Mouse (Mus musculus) intestine, embryonic 15.5 days (tissue): Measurements from ENCODE around the gene Tnfaip6. TPM values are rescaled to one million over a fixed set of nuclear protein-coding genes. Genes with fewer than 3 reads are reported as not detected.
"Not testable (repeated sequence)": the region's sequence is repeated elsewhere in the genome, so short reads cannot be mapped to it uniquely, and the experiment has no call there.

Source experiments
- ATAC-seq: fragments of 200-750 bp; cut with Nextera tagmentation; 2 replicates; pipeline ENCODE4 v1.8.0; 2017; ENCODE audit warnings: moderate TSS enrichment, moderate library complexity
- H3K27ac ChIP-seq: fragments of 300-500 bp; sonication (generic); 2 replicates; pipeline ENCODE4 v1.5.1; 2015; ENCODE audit warnings: mild to moderate bottlenecking, inconsistent platforms
- H3K27me3 ChIP-seq: fragments of 300-500 bp; sonication (generic); replicated peaks from 2 replicates; pipeline ENCODE4 v1.6.1; 2015; ENCODE audit warnings: inconsistent platforms
- H3K36me3 ChIP-seq: fragments of 300-500 bp; sonication (generic); 2 replicates; pipeline ENCODE4 v1.6.1; 2015; ENCODE audit warnings: inconsistent platforms
- H3K4me1 ChIP-seq: fragments of 300-500 bp; sonication (generic); replicated peaks from 2 replicates; pipeline ENCODE4 v1.6.1; 2015; ENCODE audit warnings: inconsistent platforms
- H3K4me2 ChIP-seq: fragments of 300-500 bp; sonication (generic); replicated peaks from 2 replicates; pipeline ENCODE4 v1.6.1; 2015; ENCODE audit warnings: mild to moderate bottlenecking, inconsistent platforms
- H3K4me3 ChIP-seq: fragments of 300-500 bp; sonication (generic); replicated peaks from 2 replicates; pipeline ENCODE4 v1.5.1; 2015; ENCODE audit warnings: inconsistent platforms
- H3K9ac ChIP-seq: fragments of 300-500 bp; sonication (generic); 2 replicates; pipeline ENCODE4 v1.6.1; 2015; ENCODE audit warnings: inconsistent platforms
- H3K9me3 ChIP-seq: fragments of 300-500 bp; sonication (generic); 2 replicates; pipeline ENCODE4 v1.6.1; 2016; ENCODE audit warnings: inconsistent platforms
- WGBS: fragments of 180-500 bp; shearing (Covaris S2); methylation state at CpG from one replicate; pipeline ENCODE4 v1.1.7; 2015; 5-methylcytosine and 5-hydroxymethylcytosine counted together
- polyA plus RNA-seq: library from polyadenylated mRNA; unstranded; fragments of >200 nt; fragmentation: Nextera tagmentation; extraction: Ambion mirVana; gene quantifications from 2 replicates; pipeline ENCODE4 v1.2.1, GENCODE M21; 2015

The Tnfaip6 gene
- 2.5 and 3.6 TPM in 2 replicates for polyA plus RNA-seq

DNA sequence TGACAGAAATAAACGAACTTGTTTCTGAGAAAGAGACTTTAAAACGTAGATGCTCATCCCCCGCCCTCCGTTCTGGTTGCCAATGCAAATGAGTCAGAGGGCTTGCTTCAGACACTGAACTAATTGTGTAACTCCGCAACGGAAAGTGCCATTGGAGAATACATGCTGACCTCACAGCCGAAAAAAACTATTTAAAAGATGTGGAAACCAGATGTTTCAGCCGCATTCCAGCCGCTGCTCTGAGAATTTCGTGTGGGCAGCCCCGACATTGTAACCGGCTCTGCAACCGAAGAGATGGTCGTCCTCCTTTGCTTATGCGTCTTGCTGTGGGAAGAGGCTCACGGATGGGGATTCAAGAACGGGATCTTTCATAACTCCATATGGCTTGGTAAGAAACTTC is at the start of gene Tnfaip6:
Gene Tnfaip6, plus strand, starts transcription at position 128 of the 400 bp plus-strand sequence.
- Histone ChIP-seq H3K36me3 (no peaks in the 10 kb centered on the region), H3K27me3 (no peaks in the 10 kb centered on the region), H3K9me3 (no peaks in the 10 kb centered on the region), H3K4me3 (peak within 1 kb of the TSS; percentile 38), H3K4me1 (no peaks in the 10 kb centered on the region), H3K9ac (no peak within 1 kb of the TSS), H3K4me2 (peak within 1 kb of the TSS; percentile 67), H3K27ac (no peak within 1 kb of the TSS)
- ATAC-seq, result 0 out of 2 replicates have a peak, but pooled peaks have one; percentile 43
- under 1% methylated on average over 17 of the region's 17 CpGs for WGBS

DNA sequence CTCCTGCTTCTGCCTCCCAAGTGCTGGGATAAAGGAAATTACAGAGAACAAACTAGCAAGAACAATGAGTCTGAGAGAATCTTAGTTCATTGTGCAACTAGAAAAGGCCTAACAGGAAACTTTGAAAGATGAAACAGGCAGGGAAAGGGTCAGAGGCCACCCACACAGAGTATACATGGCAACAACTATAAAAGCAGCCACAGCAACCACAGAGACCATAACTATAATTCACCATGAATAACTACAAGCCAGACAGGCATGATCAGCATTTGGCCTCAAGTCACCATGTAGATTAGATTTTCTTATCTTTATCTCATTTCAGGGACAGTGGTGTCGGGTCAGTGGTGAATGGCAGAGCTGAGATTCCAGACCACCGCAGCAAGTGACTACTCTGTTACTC is 48.2 kb upstream of the Tnfaip6 start:
- Histone ChIP-seq H3K4me3 (no peak overlapping the region), H3K27ac (no peak overlapping the region), H3K9ac (no peak overlapping the region), H3K27me3 (no peaks in the 10 kb centered on the region), H3K4me2 (no peak overlapping the region), H3K36me3 (no peaks in the 10 kb centered on the region), H3K9me3 (no peaks in the 10 kb centered on the region), H3K4me1 (no peaks in the 10 kb centered on the region)
- no peak for ATAC-seq
- 66% methylated on average over 2 of the region's 2 CpGs for WGBS

DNA sequence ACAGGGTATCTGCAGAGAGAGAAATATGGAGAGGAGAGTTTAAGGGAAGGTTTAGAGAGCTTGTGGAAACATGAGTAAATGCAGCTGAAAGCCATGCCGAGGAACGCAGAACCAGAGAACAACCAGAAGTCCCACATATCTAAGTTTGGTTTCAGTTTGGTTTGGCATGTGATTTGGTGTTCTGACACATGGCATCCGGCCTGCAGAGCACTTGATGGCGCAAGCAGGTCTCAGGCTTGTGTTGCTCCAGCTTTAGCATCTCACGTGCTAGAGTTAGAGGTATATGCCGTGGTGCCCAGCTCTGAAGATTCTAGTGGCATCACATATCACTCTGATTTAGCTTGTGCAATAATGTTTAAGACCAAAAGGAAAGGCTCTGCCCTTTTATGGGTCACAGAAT is 46.4 kb upstream of the Tnfaip6 start:
- Histone ChIP-seq H3K27ac (no peak overlapping the region), H3K4me2 (no peak overlapping the region), H3K9ac (no peak overlapping the region), H3K4me1 (no peaks in the 10 kb centered on the region), H3K9me3 (no peaks in the 10 kb centered on the region), H3K27me3 (no peaks in the 10 kb centered on the region), H3K36me3 (no peaks in the 10 kb centered on the region), H3K4me3 (no peak overlapping the region)
- 89% methylated on average over 6 of the region's 6 CpGs for WGBS
- no peak for ATAC-seq

DNA sequence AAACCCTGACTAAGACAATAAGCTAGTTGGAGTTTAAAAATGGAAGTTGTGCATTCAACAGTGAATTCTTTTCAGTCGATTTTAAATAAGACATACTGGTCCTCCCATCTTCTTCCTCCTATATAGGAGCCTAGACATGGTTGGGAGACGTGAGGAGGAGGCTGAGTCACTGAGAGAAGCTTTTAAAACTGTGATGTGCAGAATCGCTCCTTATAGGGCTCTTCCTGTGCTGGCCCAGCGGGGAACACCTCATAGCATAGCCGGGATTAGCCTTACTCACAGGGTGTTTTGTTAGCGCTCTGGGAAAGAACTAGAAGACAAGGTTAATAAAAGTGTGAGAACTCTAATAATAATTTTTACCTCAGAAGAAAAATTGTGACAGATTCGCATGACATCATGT is 37.8 kb upstream of the Tnfaip6 start:
- WGBS, result 73% methylated on average over 7 of the region's 7 CpGs
- H3K36me3 ChIP-seq, result no peaks in the 10 kb centered on the region

DNA sequence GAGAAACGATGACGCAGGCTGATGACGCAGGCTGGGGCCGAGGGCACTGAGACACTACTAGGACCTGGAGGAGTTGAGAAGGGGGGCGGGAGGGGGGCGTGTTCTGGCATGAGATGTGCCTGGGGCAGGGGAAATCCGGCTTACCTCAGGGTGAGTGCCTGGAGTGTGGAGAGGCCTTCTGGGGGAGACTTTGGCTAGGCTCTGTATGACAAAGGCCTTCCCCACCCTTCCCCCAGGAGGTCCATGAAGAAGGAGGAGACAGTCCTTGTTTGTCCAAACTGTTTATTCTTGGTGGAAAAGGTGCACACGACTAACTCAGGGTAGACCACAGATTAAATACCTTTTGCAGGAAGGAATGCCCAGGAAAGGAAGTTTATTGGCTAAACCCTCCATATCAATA is 36.3 kb upstream of the Tnfaip6 start:
- Histone ChIP-seq H3K4me2 (no peak overlapping the region), H3K27ac (no peak overlapping the region), H3K36me3 (no peaks in the 10 kb centered on the region), H3K4me3 (no peak overlapping the region), H3K27me3 (no peaks in the 10 kb centered on the region), H3K9ac (no peak overlapping the region), H3K9me3 (no peaks in the 10 kb centered on the region), H3K4me1 (no peaks in the 10 kb centered on the region)
- no peak for ATAC-seq
- 86% methylated on average over 8 of the region's 8 CpGs for WGBS

More for the DNA sequence above, 37.8 kb upstream of the Tnfaip6 start:
- no peak overlapping the region for H3K4me2 ChIP-seq
- no peak for ATAC-seq
- H3K27me3 ChIP-seq, result no peaks in the 10 kb centered on the region
- H3K27ac ChIP-seq, result no peak overlapping the region
- H3K4me3 ChIP-seq, result no peak overlapping the region
- H3K9me3 ChIP-seq, result no peaks in the 10 kb centered on the region
- no peaks in the 10 kb centered on the region for H3K4me1 ChIP-seq
- no peak overlapping the region for H3K9ac ChIP-seq

DNA sequence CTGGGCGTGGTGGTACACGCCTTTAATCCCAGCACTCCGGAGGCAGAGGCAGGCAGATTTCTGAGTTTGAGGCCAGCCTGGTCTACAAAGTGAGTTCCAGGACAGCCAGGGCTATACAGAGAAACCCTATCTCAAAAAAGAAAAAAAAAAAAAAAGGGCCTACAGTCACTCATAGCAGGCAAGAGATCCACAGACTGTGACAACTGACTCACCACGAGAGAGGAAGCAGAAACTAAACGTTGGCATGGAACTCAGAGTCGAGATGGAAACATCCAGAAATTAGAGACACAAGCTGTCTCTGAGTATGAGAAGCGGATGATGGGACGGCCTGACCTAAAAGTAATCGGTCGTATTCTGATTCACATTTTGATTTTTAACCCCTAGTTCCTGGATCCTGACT is 35.5 kb upstream of the Tnfaip6 start:
- ATAC-seq, H3K36me3 ChIP-seq, H3K4me3 ChIP-seq, H3K27me3 ChIP-seq, H3K9me3 ChIP-seq, H3K9ac ChIP-seq, H3K27ac ChIP-seq, H3K4me2 ChIP-seq, H3K4me1 ChIP-seq: not testable (repeated sequence)
- 88% methylated on average over 10 of the region's 10 CpGs for WGBS

DNA sequence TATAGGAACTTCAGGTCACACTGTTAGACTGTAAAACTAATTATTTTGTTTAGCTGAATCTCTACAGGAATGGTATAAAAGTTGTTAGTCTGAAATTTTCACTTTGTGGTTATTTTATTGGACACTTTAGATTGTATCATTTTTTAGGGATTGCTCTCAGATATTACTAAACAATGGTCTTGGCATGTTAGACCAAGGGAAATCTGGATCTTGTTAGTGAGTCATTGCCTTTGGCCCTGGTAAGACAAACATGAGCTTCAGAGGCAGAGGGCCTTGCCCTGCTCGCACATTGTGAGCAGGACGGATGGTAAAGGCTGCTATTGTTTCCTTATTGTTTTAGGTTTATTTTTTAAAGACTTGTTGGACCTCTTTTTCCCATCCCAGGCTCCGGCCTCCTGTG is 31.4 kb upstream of the Tnfaip6 start:
- 72% methylated on average over 3 of the region's 3 CpGs for WGBS
- no peak for ATAC-seq
- Histone ChIP-seq H3K4me2 (no peak overlapping the region), H3K36me3 (no peaks in the 10 kb centered on the region), H3K27ac (no peak overlapping the region), H3K4me3 (no peak overlapping the region), H3K9me3 (no peaks in the 10 kb centered on the region), H3K4me1 (no peaks in the 10 kb centered on the region), H3K9ac (no peak overlapping the region), H3K27me3 (no peaks in the 10 kb centered on the region)

DNA sequence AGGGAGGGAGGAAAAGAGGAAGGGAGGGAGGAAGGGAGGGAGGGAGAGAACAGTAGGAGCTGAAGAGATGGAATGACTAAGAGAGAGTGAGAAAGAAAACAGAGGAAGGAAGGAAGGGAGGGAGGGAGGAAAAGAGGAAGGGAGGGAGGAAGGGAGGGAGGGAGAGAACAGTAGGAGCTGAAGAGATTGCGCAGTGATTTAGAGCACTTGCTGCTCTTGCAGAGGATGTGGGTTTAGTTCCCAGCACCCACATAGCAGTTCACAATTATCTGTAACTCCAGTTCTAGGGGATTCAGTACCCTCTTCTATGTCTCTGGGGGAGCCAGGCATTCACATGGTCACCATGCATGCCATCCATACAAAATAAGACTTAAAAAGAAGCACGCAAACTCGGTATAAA is 26.0 kb upstream of the Tnfaip6 start:
- not testable (repeated sequence) for H3K9me3 ChIP-seq, H3K4me2 ChIP-seq, H3K4me3 ChIP-seq, H3K27me3 ChIP-seq, ATAC-seq, H3K36me3 ChIP-seq, H3K4me1 ChIP-seq, H3K9ac ChIP-seq, H3K27ac ChIP-seq
- 84% methylated on average over 3 of the region's 3 CpGs for WGBS

DNA sequence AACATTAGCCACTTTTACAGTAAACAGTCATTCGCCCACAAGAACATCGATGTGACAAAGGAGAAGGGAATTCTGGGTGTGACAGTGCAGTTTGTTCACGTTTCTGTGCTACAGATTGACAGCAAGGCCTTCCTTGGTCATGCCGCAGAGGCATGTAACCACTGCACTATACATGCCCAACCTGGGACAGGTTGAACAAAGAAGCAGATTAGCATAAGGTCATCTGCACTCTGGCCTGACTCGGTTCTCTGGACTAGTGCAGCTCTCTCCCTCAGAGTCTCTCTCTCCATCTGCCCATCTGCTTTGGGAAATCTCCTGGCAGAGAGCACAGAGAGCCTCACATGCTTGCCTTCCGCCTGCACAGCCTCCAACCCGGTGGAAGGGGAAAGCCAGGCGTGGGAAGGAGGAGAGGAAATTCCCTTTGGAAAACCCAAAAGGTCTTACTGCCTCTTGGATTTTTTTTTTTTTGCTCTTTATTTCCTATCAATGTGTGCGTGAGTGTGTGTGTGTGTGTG is 24.4 kb upstream of the Tnfaip6 start:
- no peaks in the 10 kb centered on the region for H3K9me3 ChIP-seq
- no peak overlapping the region for H3K27ac ChIP-seq
- ATAC-seq, result no peak
- H3K4me2 ChIP-seq, result no peak overlapping the region
- H3K9ac ChIP-seq, result no peak overlapping the region
- no peaks in the 10 kb centered on the region for H3K4me1 ChIP-seq
- no peaks in the 10 kb centered on the region for H3K36me3 ChIP-seq
- no peaks in the 10 kb centered on the region for H3K27me3 ChIP-seq
- WGBS, result 75% methylated on average over 9 of the region's 9 CpGs
- no peak overlapping the region for H3K4me3 ChIP-seq

DNA sequence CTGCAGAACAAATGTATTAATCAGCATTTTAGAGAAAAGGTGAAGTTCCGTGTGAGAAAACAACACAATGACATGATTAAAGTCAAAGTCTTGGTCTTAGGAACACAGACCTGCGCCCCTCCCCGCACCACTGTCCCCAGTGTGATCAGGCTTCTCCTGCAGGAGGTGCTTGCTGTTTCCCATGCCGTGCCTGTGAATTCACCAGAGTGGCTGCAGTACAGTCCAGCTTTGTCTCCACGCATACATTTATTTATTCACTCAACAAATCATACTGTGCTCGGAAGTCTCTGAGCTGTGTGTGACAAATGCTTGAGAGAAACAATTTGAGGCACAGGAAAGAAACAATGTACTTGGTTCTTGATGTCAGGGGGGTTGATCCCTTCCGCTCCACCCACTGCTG is 21.4 kb upstream of the Tnfaip6 start:
- Histone ChIP-seq H3K27ac (no peak overlapping the region), H3K27me3 (no peaks in the 10 kb centered on the region), H3K36me3 (no peaks in the 10 kb centered on the region), H3K9ac (no peak overlapping the region), H3K4me3 (no peak overlapping the region), H3K4me1 (no peaks in the 10 kb centered on the region), H3K9me3 (no peaks in the 10 kb centered on the region), H3K4me2 (no peak overlapping the region)
- WGBS, result 39% methylated on average over 7 of the region's 7 CpGs
- ATAC-seq, result no peak

DNA sequence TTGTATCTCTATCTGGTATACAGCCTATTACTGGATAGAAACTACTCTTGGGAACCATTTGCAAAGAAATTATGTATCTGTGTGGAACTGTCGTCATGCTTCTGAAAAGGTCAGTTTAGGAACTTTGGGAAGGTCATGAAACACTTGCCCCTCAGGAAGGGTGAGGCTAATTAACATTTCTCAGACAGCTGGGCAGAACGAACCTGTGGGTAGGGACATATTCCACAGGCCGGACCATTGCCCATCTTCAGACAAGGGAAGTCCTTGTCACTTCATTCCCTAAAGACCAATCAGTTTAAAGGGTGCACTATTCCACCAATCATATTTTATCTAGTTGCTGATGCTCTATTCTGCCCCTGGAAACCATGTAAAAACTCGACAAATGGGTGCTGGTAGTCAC is 10.7 kb upstream of the Tnfaip6 start:
- WGBS, result 76% methylated on average over 4 of the region's 4 CpGs
- ATAC-seq, result no peak
- H3K4me3 ChIP-seq, result no peak overlapping the region
- no peaks in the 10 kb centered on the region for H3K4me1 ChIP-seq
- H3K4me2 ChIP-seq, result no peak overlapping the region
- no peak overlapping the region for H3K9ac ChIP-seq
- no peak overlapping the region for H3K27ac ChIP-seq
- no peaks in the 10 kb centered on the region for H3K27me3 ChIP-seq
- H3K36me3 ChIP-seq, result no peaks in the 10 kb centered on the region
- no peaks in the 10 kb centered on the region for H3K9me3 ChIP-seq

DNA sequence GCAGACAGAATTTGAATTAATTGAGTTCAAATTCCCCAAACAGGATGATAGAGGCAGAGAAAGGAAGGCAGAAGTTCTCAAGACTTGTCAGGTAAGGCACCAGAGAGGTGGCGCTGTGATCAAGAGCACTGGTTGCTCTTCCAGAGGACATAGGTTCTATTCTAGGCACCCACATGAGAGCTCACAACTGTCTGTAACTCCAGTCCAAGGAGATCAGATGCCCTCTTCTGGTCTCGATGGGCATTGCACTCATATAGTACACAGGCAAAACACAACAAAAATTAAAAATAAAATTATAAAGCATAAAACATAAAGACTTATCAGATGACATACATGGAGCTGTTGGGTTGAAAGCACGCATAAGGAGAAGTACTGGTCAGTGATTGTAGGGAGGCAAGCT is 8.4 kb upstream of the Tnfaip6 start:
- no peaks in the 10 kb centered on the region for H3K9me3 ChIP-seq
- no peaks in the 10 kb centered on the region for H3K27me3 ChIP-seq
- no peak for ATAC-seq
- H3K4me1 ChIP-seq, result no peaks in the 10 kb centered on the region
- 86% methylated on average over 3 of the region's 3 CpGs for WGBS
- no peaks in the 10 kb centered on the region for H3K36me3 ChIP-seq
- no peak overlapping the region for H3K4me3 ChIP-seq
- no peak overlapping the region for H3K4me2 ChIP-seq
- no peak overlapping the region for H3K9ac ChIP-seq
- no peak overlapping the region for H3K27ac ChIP-seq

DNA sequence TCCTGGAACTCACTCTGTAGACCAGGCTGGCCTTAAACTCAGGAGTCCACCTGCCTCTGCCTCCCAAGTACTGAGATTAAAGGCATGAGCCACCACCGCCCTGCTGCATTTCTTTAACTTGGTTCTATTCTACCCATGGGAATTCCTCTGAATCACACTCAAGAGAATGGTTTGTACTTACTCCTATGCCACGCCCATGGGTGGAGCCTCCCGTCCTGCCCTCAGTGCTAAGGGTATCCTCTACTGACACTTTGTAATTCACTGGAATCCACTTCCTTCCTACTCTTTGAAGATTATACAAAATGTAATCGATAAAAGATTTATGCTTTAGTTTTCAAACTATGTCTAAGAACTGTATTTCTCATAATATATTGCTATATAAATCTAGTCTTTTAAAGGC is 6.3 kb upstream of the Tnfaip6 start:
- no peak overlapping the region for H3K4me3 ChIP-seq
- 83% methylated on average over 4 of the region's 4 CpGs for WGBS
- no peaks in the 10 kb centered on the region for H3K9me3 ChIP-seq
- H3K27me3 ChIP-seq, result no peaks in the 10 kb centered on the region
- no peak overlapping the region for H3K4me2 ChIP-seq
- no peaks in the 10 kb centered on the region for H3K36me3 ChIP-seq
- H3K9ac ChIP-seq, result no peak overlapping the region
- no peak overlapping the region for H3K27ac ChIP-seq
- ATAC-seq, result no peak
- no peaks in the 10 kb centered on the region for H3K4me1 ChIP-seq
